Mouse (Mus musculus) heart, adult 18-20 months (tissue): ENCODE results near the gene Ikzf1. TPM values are rescaled to one million over a fixed set of nuclear protein-coding genes. Genes with fewer than 3 reads are reported as not detected.

Experiments used
- DNase-seq, 2 experiments: peaks; one replicate each; pipeline ENCODE4 v3.0.0; 2021 to 2022; ENCODE audit warnings: mixed read lengths in 1 of 2
- total RNA-seq, 2 experiments: library from RNA; stranded (reverse); gene quantifications; 2 replicates each; pipeline ENCODE4 v1.2.3; 2021

The Ikzf1 gene
- total RNA-seq, 2 experiments from 2014 or later = 0.99 to 6.6 TPM

- DNase-seq = peak; percentile 17 to 37
These were observed 5.4 kb downstream of the Ikzf1 start for GRCm38 (mm10) chr11:11690059-11690844.

- no peak for DNase-seq
These were observed 6.0 kb downstream of the Ikzf1 start for GRCm38 (mm10) chr11:11690845-11691196.

GRCm38 (mm10) chr11:11691324-11692058, 6.7 kb downstream of the Ikzf1 start:
- DNase-seq = peak in 1 of 2 experiments; percentile 37

GRCm38 (mm10) chr11:11692558-11693166, 7.9 kb downstream of the Ikzf1 start:
- no peak for DNase-seq

GRCm38 (mm10) chr11:11693446-11693845, 8.6 kb downstream of the Ikzf1 start:
- no peak for DNase-seq

- DNase-seq = no peak
These were observed 9.3 kb downstream of the Ikzf1 start for GRCm38 (mm10) chr11:11694072-11694471.

GRCm38 (mm10) chr11:11694472-11695177, 9.8 kb downstream of the Ikzf1 start:
- DNase-seq = no peak

- DNase-seq = no peak
These were observed 10.5 kb downstream of the Ikzf1 start for GRCm38 (mm10) chr11:11695211-11695887.

- no peak for DNase-seq
These were observed 11.1 kb downstream of the Ikzf1 start for GRCm38 (mm10) chr11:11695907-11696306.

GRCm38 (mm10) chr11:11696814-11697213, 12.0 kb downstream of the Ikzf1 start:
- DNase-seq = no peak

- no peak for DNase-seq
These were observed 16.6 kb downstream of the Ikzf1 start for GRCm38 (mm10) chr11:11701378-11701777.

- no peak for DNase-seq
These were observed 19.0 kb downstream of the Ikzf1 start for GRCm38 (mm10) chr11:11703776-11704175.

GRCm38 (mm10) chr11:11708154-11708719, 23.4 kb downstream of the Ikzf1 start:
- no peak for DNase-seq

- DNase-seq = no peak
These were observed 24.5 kb downstream of the Ikzf1 start for GRCm38 (mm10) chr11:11709311-11709710.

GRCm38 (mm10) chr11:11710718-11711117, 25.9 kb downstream of the Ikzf1 start:
- no peak for DNase-seq

- no peak for DNase-seq
These were observed 26.9 kb downstream of the Ikzf1 start for GRCm38 (mm10) chr11:11711748-11712147.

- DNase-seq = no peak
These were observed 29.9 kb downstream of the Ikzf1 start for GRCm38 (mm10) chr11:11714676-11715075.

GRCm38 (mm10) chr11:11715963-11716691, 31.3 kb downstream of the Ikzf1 start:
- no peak for DNase-seq

- DNase-seq = no peak
These were observed 31.9 kb downstream of the Ikzf1 start for GRCm38 (mm10) chr11:11716692-11717037.

- DNase-seq = no peak
These were observed 32.9 kb downstream of the Ikzf1 start for GRCm38 (mm10) chr11:11717606-11718167.

GRCm38 (mm10) chr11:11719748-11720147, 34.9 kb downstream of the Ikzf1 start:
- DNase-seq = no peak
